Mouse (Mus musculus): ENCODE results near the gene Lipi. TPM values are rescaled to one million over a fixed set of nuclear protein-coding genes. Genes with fewer than 3 reads are reported as not detected.

The Lipi gene
- not detected in 2 replicates for polyA plus RNA-seq (2021; fragmentation: Nextera tagmentation)
- long read RNA-seq, experiment 1 = 0 reads
- long read RNA-seq, experiment 2 = 0 reads

DNA sequence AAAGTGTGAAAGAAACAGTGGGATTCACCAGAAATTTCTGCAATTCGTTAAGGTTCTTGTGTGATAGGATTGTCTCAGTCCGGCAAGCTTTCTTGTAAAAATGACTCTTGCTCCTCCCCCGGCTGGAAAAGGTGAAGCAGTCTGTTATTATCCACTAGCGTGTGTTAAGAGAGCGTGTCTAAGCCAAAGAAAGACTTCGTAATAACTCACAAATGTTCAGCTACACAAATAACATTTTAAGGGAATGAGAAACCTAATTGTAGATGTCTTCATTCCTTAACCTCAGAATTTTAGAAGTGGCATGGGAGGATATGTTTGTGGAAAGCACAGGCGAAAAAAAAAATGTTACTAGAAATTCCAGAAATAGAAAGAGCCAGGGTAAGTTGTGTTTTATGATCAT is at the start of gene Lipi:
TSS of gene Lipi (minus strand) at position 101 of the 400 bp plus-strand sequence.

DNA sequence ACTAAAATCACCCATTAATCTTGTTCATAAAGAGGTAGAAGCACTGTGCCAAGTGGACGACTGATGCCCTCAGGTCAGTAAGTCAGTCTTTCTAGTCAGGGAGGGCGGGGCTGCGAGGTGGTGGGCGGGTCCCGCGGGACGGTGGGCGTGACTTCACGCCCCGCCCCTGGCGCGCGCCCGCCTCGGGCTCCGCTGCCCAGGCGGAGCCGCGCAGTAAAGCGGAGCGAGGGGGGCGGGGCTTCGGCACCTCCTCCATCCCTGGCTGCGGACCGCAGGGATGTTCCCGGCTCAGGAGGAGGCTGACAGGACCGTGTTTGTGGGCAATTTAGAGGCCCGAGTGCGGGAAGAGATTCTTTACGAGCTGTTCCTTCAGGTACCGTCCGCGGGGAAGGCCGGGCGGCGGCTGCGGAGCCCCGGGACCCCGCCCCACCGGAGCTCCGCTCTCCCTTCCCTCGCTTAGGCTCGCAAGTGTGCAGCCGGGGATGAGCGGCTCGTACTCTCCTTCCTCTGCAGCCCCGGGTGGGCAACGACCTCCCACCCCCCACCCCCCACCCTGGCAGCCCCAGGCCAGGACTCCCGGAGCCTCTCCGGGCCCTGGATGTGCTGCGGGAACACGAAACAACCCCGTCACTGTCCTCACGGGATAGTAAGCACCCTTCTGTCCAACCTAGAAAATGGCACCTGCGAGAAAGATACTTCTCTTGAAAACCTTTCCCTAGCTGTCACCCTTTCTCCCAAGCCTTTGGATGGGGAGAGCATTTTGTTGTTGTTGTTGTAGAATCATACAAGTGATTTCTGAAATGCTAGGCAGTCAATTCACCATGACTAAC is 7.0 kb upstream of the Lipi start, which contains the start of gene Rbm11:
TSS of gene Rbm11 (plus strand) at position 174 of the 830 bp plus-strand sequence.

Other genes starting within 250 kb of the Lipi start
- gene Rbm11, start 6.8 kb upstream of the Lipi start, polyA plus RNA-seq (2021; fragmentation: Nextera tagmentation) = 6.0 and 8.7 TPM in 2 replicates
- gene Hspa13, start 181.0 kb upstream of the Lipi start, polyA plus RNA-seq (2021; fragmentation: Nextera tagmentation) = 11.4 and 14.6 TPM in 2 replicates